Mouse (Mus musculus) ES-CJ7 (cell line): Measurements from ENCODE around the gene Fbf1.

Source experiments
- DNase-seq: peaks from one replicate; pipeline ENCODE4 v3.0.0; 2011; ENCODE audit warnings: low read depth, low spot score

Gene Fbf1

DNA sequence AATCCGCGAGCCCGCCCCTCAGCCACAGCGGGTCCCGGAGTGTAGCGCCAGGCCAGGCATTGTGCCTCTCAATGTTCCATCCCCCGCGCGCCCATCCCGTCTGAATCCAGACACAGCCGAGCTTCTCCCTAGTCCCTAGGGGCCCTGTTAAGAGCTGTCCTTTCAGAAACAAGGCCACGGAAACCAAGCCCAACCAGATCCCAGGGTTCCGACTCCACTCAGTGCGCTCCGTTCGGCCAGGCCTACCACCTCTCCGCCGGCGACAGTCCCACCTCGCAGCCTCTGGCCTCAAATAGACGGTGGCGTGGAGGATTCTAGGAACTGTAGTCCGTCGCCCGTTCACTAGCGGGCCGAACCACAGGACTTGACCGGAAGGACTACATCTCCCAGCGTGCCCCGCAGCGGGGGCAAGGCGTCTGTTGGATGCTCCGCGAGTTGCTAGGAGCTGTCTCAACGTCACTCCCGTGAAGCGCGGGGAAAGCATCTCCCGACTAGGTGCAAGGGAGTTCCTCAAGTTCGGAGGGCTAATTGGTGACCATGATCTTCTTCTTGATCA lies at the start of gene Fbf1:
Fbf1 (minus strand) TSS at position 283 of the 556 bp plus-strand sequence.
- peak; percentile 97 for DNase-seq

DNA sequence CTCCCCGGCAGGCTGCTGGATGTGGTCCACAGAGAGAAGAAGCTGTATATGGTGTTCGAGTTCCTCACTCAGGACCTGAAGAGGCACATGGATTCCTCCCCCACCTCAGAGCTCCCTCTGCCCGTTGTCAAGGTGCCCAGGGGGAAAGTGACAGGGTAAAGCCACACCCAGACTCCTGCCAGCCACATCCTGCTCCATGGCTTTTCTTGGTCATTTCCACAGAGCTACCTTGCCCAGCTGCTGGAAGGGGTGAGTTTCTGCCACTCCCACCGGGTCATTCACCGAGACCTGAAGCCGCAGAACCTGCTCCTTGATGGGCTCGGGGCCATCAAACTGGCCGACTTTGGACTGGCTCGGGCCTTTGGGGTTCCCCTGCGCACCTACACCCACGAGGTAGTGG lies 48.6 kb upstream of the Fbf1 start:
- no peak for DNase-seq

DNA sequence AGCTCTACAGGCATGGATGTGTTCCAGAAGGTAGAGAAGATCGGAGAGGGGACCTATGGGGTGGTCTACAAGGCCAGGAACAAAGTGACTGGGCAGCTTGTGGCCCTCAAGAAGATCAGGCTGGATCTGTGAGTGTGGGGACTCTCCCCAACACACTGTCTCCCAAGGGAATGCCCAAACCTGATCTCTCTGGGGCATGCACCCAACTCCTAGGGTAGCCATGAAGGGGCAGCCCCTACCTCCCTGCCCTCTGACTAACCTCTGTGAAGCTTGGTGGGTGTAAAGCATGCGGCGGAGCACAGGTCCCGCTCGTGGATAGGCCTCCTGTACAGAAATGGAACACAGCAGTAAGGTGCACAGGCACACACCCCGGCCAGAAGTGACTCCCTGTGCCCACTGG lies 48.0 kb upstream of the Fbf1 start:
- DNase-seq = no peak

DNA sequence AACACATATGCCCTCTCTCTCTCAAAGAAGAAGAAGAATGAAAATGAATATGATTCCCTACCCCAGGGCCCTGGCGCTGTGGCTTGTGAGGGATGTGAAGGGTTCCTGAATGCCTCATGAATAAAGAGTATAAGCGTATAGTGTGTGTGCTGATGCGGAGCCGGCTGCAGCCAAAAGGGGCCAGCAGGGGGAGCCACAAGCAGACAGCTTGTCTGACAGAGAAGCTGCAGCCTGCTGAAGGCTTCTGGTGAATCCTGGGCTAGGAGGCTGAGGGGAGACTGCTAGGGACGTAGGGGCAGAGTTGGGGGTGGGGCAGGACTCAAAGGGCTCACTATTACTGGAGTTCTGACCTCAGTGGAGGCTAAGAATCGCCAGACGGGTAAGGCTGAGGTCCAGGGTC lies 47.2 kb upstream of the Fbf1 start:
- DNase-seq = peak; percentile 80

DNA sequence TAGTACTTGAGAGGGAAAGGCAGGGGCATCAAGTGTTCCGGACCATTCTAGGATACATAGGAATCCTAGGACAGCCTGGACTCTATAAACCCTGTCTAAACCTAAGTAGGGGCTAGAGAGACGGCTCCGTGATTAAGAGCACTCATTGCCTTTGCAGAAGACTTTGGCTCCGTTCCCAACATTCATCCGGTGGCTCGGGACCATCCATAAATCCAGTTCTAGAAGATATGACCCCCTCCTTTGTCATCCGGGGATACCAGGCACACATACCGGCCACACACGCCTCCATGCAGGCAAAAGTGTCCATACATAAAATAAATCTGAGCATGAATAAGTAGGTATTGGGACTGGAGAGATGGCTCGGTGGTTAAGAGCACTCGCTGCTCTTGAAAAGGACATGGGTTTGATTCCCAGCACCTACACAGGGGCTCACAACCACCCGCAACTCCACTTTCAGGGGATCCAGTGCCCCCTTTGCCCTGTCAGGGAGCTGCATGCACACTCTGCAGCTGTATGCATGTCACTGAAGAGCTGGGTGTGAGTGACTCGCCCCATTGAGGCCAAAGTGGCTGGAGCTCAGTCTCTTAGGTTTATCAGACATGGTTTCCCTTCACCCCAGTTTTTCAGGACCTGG lies 46.0 kb upstream of the Fbf1 start:
- DNase-seq = no peak

DNA sequence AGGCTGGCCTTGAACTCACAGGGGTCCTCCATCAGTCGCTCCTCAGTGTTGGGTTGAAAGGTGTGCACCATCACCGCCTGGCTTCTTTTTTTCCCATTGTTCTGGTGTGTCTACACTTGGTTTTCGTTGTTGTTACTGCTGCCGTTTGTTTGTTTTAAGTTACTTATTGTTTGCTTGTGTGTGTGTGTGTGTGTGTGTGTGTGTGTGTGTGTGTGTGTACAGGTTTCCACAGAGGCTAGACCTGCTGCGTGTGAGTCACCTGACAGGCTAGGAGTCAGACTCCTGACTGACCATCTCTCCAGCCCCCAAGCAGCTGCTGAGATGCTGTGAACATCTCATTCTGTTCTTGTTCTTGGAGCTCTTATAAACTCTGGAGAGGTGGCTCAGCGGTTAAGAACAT lies 44.9 kb upstream of the Fbf1 start:
- no peak for DNase-seq

DNA sequence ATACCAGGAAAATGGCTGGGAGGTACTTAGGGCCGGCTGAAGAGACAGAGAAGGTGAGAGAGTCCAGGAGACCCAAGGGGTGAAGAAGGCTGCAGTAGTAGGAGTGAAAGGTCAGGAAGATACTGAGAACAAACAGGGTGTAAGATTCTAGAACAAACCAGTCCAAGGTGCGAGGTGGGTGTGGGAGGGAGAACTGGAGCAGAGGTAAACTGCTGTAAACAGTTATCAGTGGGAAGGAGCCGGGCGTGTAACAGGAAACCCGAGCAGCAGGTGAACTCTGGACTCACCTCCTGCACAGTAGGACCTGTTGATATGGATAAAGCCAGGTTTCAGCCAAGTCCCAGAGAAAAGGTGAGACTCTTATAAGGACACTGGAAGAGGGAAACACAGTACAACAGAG lies 42.7 kb upstream of the Fbf1 start:
- peak; percentile 43 for DNase-seq

DNA sequence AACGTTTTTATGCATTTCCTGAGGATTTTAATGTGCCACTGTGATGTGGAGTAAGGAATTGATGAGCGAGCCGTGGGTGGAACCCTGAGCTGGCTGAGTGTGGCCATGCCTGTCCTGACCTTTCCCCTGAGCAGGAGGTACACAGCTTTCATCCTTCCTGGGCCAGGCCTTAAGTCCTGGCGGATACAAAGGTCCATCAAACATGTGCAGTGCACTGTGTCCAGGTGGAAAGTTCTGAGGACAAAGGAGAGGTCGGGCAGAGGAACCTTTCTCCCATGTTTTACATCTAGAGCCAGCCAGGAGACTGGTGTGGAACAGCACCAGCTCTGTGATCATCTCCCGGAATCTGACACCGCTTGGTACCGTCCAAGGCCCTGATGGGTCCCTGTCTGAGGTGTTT lies 41.3 kb upstream of the Fbf1 start:
- no peak for DNase-seq

DNA sequence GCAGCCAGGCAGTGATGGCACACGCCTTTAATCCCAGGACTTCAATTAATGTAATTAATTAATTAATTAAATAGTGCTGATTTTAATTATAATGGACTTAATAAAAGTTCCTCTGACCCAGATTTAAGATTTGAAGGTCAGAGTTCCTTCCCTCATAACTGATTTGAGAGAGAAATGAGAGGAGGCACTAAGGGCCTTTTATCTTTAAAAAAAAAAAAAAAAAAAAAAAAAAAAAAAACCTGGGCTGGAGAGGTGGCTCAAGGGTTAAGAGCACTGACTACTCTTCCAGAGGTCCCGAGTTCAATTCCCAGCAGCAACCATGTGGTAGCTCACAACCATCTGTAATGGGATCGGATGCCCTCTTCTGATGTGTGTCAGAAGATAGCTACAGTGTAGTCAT lies 40.7 kb upstream of the Fbf1 start:
- no peak for DNase-seq

DNA sequence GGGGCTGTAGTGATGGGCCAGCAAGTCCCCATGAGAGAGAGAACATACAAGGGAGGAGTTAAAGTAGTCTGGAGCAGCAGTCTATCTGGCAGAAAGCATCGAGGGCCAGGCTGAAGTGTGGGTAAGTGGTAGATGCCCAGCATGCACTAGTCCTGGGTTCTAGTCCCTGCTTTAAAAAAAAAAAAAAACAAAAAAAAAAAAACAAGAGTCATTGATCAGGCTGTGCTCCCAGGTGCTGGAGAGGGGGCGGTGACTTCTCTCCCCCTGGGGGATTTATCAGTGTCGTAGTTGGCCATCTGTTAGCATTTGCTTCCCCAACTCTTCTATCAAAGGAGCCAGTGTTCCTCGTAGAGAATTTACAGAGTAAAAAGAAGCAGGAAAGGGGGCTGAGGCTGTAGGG lies 38.7 kb upstream of the Fbf1 start:
- DNase-seq = no peak

DNA sequence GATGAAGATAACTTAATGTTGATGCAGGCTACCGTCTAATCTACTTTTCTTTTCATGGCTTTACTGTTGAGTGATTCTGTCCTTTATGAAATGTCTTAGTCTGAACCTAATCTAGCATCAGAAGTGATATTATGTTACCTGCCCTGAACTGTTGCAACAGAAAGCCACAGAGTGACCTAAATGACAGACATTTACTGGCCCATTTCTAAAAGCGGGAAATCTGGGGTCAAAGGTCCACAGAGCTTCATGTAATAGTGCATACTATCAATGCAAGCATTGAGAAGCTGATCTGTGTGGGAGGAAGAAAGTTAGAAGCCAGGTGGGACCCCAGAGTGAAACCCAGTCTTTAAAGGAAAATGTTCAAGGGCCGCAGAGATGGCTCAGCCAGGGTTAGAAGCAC lies 35.2 kb upstream of the Fbf1 start:
- no peak for DNase-seq

DNA sequence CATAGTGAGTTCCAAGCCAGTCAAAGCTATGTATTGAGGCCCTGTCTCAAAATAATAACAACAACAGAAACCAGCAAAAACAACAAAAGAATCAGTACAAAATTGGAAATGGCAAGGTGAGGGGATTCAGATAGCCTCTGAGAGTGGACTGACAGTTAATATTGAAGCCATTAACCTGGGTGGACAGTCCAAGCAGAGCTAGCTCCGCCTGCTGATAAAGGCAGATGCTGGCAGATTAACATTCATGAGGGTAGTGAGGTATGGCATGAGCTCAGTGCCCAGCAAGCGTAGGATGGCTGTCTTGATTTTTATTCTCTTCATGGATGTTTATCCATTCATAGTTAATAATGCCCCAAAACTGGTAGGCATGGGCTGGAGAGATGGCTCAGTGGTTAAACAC lies 33.2 kb upstream of the Fbf1 start:
- no peak for DNase-seq

DNA sequence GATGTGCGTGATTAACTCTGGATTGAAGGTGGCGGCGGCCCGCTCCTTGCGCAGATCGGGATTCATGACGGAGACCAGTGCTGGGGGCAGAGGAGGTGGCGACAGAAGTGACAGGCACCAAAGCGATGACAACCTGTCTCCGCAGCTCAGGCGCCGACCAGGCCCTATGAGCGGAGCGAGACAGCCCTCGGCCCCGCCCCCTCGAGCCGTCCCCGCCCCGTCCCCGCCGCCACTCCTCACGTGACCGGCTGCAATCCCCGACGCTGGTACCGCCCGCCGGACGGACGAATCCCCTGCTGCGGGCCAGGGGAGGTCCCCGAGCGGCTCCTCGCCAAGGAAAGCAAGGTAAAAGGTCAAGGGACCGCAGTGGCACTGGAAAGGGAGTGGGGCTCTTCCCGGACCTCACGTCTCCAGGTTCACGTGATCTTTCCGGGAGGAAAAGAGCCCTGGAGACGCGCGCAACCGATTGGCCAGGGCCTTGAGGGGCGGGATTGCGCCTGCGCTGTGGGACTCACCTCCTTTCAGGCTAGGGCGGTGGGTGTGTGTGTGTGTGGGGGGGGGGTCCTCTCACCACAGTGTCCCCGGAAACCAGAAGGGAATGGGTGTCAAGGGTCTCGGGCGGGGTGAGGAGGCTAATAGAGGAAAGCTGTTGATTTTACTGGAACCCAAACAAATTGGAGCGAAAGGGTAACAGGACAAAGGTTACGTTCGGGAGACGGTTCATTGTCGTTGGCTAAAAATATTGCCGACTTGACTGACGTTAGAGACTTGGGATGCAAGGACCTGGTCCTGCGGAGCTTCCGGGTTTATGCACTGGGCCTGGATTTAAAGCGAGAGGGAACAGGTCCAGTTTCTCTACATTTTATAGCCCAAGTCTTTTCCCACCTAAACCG lies 30.9 kb upstream of the Fbf1 start, which contains the start of the genes Ten1 and Acox1:
Ten1 (plus strand) TSS at position 217 of the 893 bp plus-strand sequence.
Acox1 (minus strand) TSS at position 407 of the 893 bp plus-strand sequence.
- DNase-seq = peak; percentile 96

DNA sequence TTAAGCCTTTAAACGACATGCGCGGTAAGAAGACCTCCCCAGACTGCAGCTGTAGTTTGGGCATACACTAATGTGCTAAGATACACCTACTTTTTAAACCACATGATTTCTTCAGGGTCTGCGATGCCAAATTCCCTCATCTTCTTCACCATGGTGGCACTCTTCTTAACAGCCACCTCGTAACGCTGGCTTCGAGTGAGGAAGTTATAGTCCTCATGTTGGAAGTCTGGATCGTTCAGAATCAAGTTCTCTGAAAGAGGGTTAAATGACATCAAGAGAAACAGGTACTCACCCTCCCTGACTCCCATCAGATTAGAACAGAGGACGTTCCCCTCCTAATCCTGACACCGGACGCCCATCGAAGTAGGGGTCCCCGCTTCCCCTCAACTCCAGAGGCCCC lies 30.2 kb upstream of the Fbf1 start:
- DNase-seq = no peak

DNA sequence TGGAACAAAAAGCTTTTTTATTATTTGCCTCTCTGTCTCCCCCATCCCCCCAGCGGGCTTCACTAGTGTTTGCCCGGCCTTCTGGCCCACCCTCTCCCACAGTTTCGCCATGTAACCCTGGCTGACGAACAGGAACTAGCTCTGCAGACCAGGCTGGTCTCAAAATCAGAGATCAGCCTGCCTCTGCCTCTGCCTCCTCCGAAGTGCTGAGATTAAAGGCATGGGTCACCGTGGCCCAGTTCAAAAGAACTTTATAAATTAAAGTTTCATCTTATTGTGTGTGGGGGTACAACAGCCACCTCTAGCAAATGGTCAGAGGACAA lies 29.6 kb upstream of the Fbf1 start:
- no peak for DNase-seq

DNA sequence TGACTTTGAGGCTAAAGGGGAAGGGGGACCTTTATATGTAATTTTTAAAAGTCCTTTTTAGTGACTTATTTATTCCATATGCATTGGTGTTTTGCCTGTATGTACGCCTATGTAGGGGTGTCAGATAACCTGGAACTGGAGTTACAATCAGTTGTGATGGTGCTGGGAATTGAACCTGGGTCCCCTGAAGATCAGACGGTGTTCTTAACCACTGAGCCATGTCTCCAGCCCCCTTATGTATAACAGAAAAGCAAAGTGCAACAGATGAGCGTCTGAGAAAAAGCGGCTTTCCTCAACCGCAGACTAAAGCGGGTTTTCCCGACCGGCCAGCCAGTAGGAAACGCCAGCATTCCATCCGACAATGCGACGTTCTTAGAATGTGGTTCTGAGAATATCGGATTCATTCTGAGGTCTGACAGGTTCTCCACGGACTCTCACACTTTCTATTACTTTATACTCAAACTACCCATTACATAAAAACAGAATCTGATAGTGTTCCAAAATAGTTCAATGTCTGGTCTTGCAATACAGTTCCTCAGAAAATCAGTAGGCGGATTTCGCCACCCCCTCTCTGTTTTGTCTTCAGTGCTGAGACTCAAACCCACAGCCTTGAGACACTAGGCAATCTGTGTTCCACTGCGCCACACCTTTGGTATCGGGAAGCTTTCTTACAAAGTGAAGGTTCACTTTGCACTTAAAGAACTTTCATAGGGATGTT lies 29.1 kb upstream of the Fbf1 start:
- no peak for DNase-seq

DNA sequence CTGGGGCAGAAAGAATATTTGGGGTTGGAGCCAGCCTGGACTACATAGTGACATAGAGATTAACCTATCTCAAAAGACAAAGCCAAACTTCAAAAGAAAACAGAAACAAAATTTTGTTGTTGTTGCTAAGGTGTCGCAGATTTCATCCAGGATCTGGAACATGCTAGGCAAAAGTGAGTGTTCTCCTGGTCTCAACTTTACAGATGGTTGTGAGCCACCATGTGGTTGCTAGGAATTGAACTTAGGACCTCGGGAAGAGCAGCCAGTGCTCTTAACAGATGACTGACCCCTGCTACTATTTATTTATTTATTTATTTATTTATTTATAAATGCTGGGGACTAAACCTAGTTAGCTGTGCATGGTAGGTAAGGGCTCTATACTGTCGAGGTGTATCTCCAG lies 28.4 kb upstream of the Fbf1 start:
- DNase-seq = no peak

DNA sequence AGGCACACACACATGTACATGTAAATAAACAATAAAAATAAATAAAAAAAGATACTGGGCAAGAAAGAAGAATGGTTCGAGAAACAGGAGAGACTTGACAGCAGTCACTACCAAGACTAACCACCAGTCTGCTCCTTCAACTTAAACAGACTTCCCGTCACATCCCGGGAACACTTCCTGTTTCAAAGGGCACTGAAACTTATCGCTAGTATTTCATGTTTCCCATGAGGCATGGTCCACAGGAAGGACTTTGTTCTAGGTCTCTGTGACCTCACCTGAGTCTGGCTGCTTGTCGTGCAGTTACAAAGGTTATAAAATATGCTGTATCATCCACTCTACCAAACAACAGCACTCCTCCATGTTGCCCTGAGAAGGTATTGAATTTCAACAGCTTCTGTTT lies 27.3 kb upstream of the Fbf1 start:
- peak; percentile 27 for DNase-seq

DNA sequence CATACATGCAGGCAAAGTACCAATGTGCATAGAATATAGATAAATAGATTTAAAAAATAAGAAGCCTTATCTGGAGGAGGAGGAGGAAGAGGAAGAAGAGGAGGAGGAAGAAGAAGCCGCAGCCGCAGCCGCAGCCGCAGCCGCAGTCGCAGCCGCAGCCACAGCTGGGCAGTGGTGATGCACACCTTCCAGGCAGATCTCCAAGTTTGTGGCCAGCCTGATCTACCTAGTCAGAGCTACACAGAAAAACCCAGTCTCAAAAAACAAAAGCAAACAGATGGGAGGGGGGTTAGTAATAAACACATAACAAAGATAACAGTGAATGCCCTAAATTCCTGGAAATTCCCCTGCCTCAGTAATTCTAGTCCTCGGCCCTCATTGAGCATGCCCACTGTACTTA lies 26.7 kb upstream of the Fbf1 start:
- DNase-seq = no peak

DNA sequence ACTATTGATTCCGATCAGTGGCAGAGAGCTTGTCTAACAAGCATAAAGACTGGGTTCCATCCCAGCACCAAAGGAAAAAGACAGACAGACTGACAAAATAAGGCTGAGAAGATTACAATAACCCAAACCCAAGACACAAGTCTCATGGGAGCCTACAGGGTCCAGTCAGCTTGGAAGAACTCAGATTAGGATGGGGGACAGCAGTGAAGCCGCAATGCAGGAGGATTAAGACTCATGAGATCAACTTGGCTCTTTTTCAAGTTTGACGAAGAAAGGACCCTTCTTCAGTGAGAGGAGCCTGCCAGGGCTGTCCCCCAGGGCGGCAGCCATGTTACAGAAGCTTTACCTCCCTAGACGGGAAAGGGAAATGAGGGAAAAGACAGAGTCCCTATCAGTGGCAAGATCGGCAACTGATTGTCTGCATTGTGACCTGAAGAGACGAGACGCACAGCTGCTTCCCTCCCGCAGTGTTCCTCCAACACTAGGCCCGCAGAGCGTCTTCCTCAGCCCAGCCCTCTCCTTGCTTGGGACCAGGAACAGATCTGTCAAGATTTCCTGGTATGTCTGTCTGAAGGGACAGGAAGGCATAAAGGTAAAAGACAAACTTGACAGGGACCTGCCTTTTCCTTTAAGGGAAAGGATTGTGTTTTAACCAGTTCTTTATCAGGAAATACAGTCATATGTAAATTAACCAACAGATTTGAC lies 19.4 kb upstream of the Fbf1 start:
- DNase-seq = peak; percentile 58

DNA sequence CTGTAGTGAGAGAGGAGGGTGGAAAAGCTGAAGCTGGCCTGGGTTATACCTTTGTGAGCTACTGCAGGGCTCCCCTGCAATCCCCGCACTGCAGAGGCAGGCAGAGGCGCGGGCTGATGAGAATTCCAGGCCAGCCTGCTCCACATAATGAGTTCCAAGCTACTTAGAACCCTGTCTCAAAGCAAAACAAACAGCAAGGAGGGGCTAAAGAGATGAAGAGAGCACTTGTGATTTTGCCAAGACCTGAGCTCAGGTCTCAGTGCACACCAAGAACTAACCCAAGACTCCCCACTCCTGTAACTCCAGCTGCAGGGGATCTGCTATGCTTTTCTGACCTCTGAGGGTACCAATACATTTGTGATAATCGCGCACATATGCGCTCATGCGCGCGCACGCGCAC lies 18.4 kb upstream of the Fbf1 start:
- DNase-seq = no peak

DNA sequence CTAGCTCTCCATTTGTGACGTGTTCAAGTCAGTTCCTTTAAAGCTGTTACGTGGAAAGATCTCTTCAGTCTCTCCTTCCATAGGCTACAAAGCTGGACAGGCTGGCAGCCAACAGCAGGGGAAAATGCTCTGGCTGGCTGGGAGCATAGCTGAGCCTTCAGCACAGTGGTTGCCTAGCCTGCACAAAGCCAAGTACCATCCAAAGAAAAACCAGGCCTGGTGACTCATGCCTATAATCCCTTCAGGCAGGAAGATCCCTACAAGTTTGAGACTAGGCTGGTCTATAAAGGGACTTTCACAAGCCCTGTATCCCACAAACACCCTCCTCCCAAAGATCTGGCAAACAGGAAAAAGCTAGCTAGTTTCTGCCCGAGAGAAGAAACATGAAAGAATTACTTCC lies 17.9 kb upstream of the Fbf1 start:
- no peak for DNase-seq
